Mouse (Mus musculus): ENCODE measurements around the gene Slc25a39.
"Not testable (repeated sequence)": the region's sequence is repeated elsewhere in the genome, so short reads cannot be mapped to it uniquely, and the experiment has no call there.

The Slc25a39 gene

DNA sequence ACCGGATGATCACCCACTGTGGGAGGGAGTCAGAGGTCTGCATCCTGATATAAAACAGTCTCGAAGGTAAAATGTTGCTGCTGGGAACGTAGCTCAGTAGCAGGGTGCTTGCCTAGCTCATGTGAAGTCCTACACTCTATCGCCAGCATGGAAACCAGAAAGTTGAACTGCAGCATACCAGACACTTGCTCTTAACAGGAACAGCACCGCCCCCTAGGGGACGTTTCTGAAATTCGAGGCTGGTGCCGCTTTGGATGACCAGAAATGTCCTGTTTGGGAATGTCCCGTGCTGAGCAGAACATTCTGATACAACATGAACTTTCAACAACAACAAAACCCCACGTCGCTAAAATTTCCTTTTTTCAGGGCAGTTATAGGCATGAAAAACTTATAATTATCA, 4.0 kb upstream of the Slc25a39 start:
- peak; percentile 72 for DNase-seq (ENCODE audit: low read depth, low spot score)

- no peak for DNase-seq (ENCODE audit: low read depth, low spot score)
Measured at GRCm38 (mm10) chr11:102411061-102411460, 3.3 kb upstream of the Slc25a39 start.

GRCm38 (mm10) chr11:102410345-102410744, 2.6 kb upstream of the Slc25a39 start:
- DNase-seq (ENCODE audit: low read depth, low spot score), result not testable (repeated sequence)

- no peak for DNase-seq (ENCODE audit: low read depth, low spot score)
Measured at GRCm38 (mm10) chr11:102409795-102410330, 2.1 kb upstream of the Slc25a39 start.

DNA sequence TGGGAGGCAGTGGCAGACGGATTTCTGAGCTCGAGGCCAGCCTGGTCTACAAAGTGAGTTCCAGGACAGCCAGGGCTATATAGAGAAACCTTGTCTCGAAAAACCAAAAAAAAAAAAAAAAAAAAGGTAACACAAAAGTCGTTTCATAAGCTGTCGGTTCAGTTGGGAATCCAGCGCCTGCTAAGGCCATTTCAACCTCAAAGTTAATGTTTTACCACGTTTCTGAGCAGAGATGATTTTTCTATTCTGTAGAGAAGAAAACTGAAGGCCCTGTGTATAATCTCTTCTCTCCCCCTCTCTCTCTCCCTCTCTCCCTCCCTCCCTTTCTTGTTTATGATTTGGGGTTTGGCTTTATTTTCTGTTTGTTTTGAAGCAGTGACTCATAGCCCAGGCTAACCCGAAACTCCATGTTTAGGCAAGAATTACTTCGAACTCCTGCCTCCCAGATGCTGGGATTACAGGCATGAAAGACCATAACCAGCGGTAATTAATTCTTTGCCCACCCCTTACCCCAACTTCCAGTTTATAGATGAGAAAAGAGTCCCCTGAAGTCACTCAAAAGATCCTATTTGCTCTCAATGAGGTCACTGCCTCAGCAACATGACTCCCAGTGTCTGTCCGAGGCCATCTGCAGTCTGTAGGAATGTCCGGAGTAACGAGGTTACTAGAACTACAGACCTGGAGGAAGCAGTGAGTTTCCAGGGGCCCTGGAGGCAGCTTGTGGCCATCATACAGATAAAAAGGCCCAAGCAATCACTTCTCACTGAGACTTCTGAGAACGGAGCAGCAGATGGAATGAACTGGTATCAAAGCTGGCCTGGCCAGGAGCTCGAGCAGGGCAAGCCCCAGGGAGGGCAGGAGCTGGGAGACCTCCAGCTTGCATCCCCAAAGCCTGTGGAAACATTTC, 1.4 kb upstream of the Slc25a39 start:
- DNase-seq (ENCODE audit: low read depth, low spot score), result no peak

DNA sequence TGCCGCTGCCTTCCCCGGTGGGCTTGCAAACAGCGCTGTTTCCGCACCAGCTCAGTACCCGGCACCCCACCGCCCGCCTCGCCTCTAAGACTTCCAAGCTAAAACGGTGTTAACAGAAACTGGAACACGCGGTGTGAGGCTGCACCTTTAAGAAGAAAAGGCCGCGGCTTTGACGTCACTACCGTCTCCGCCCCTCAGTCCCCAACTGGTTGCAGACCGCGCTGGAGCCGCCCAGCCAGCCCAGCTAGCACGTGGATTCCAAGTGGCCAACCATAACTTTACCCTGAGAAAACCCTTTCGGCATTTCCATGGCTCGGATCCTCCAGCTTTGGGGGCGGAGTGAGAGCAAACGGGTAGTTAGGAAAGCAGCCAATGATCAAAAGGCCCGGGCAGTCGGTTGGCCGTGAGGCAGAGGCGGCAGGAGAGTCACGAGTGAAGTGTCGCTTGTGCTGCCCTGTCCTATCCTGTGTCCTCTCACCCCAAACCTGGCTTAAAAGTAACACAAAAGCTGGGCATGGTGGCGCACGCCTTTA, 664 bp upstream of the Slc25a39 start:
- DNase-seq (ENCODE audit: low read depth, low spot score), result peak; percentile 96

GRCm38 (mm10) chr11:102406900-102407833, 579 bp downstream of the Slc25a39 start:
- peak; percentile 85 for DNase-seq (ENCODE audit: low read depth, low spot score)

GRCm38 (mm10) chr11:102406401-102406800, 1.3 kb downstream of the Slc25a39 start:
- DNase-seq (ENCODE audit: low read depth, low spot score), result no peak

- DNase-seq (ENCODE audit: low read depth, low spot score), result no peak
Measured at GRCm38 (mm10) chr11:102405544-102406285, 2.0 kb downstream of the Slc25a39 start.

GRCm38 (mm10) chr11:102404161-102405010, 3.4 kb downstream of the Slc25a39 start:
- no peak for DNase-seq (ENCODE audit: low read depth, low spot score)

DNA sequence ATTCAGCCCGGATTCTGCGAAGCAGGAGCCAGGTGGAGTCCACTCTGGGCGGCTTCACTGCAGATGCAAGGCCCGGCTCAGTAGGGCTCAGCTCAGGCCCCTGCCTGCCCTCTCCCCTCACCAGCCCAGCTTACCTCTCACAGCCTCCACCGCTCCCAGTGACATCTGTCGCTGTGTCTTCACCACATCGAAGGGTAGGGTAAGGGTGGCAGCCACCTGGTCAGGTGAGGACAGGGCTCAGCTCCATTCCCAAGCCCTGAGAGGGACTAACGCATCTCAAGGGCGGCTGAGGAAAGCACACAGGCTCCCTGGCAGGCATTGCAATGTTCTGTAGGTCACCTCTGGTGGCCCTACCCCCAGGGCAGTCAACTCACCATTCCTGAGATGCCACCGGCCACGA, 4.1 kb downstream of the Slc25a39 start:
- no peak for DNase-seq (ENCODE audit: low read depth, low spot score)

DNA sequence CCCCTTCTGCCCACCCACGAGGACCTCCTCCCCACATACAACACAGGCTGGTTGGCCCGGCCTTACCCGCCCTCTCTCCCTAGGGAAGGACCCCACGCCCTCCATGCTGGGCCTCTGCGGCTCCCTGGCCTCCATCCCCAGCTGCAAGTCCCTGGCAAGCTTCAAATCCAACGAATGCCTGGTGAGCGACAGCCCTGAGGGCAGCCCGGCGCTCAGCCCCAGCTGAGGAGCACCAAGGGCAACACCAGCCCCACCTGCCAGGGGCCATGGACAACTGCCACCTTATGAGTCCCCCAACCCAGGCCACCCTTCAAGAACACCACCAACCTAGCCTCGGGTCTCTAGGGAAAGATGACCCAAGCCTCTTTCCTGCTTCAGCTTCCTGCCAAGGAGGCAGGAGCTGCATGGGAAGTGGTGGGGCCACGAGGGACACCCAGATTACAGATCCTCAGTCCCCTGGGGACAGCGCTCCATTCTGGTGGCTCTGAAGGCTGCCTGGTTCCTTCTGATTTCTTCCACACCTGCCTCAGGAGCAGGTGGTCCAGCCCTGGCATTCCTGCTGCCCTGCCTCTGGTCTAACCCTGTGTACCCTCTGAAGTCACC, 5.7 kb downstream of the Slc25a39 start:
- no peak for DNase-seq (ENCODE audit: low read depth, low spot score)

- DNase-seq (ENCODE audit: low read depth, low spot score), result no peak
Measured at GRCm38 (mm10) chr11:102400513-102401084, 7.1 kb downstream of the Slc25a39 start.

GRCm38 (mm10) chr11:102399610-102400072, 8.1 kb downstream of the Slc25a39 start:
- no peak for DNase-seq (ENCODE audit: low read depth, low spot score)

- no peak for DNase-seq (ENCODE audit: low read depth, low spot score)
Measured at GRCm38 (mm10) chr11:102399107-102399506, 8.6 kb downstream of the Slc25a39 start.

DNA sequence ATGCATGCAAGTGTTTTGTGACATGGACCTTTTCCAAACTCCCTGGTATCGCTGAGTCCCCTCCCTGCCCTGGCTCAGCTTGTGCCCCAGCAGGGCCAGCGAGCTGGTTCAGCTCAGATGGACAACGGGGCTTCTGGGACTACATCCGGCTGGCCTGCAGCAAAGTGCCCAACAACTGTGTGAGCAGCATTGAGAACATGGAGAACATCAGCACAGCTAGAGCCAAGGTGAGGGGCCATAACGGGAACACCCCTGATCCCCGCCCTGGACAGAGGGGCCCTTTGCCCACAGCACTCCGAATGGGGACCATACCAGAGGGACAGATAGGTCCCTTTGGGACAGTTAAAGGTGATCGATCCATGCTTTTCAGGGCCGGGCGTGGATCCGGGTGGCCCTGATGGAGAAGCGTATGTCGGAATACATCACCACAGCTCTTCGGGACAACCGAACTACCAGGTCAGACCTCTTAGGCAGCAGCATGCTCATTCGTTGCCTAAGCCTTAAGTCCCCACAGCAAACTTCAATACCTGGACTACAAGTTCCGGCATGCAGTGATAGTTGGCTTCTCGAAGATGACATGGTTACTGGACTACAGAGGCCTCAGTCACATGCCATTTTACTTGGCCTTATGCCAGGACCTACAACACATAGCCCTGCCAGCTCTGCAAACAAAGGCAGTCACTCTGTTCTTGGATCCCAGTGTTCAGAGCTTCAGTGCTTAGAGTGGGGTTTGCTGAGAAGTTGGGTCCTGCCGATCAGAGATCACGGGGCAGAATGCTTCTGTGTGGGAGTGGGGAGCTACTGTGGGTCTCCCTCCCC, 9.5 kb downstream of the Slc25a39 start:
- DNase-seq (ENCODE audit: low read depth, low spot score), result no peak

DNA sequence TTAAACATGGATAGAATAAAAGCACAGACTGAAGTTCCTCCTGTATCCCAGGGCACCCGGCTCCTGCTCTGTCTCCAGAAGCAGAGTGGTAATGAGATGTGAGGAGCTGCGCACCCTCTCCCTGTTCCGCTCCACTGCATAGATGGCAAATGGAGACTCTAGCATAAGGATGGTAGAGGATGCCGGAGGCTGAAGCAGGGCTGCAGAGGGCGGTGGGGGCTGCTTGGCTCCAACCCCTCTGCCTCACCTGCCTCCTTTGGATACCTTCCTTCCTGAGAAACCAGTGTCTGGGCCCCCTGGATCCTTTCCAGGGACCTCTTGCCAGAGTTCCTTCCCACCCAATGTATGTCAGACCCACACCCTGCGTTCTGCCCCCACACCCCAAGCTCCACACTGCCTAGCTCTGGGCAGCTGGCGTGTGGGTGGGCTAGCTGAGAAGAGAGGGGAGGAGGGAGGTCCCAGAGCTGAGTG, 11.0 kb downstream of the Slc25a39 start:
- DNase-seq (ENCODE audit: low read depth, low spot score), result no peak

GRCm38 (mm10) chr11:102396263-102396662, 11.5 kb downstream of the Slc25a39 start:
- DNase-seq (ENCODE audit: low read depth, low spot score), result no peak

Data from retina, adult 2 months (tissue).